Mouse (Mus musculus) megakaryocyte, adult 5-6 weeks (primary cell): Measurements from ENCODE around the gene Nrp1. TPM values are rescaled to one million over a fixed set of nuclear protein-coding genes. Genes with fewer than 3 reads are reported as not detected.

Experiments used
- ATAC-seq: 2 replicates; pipeline ENCODE4 v1.8.0; 2016; ENCODE audit warnings: mild to moderate bottlenecking, inconsistent platforms; ENCODE audit not compliant: poor library complexity, severe bottlenecking
- total RNA-seq, 2 experiments: library from RNA; stranded (forward) in 1 of 2; stranded (reverse) in 1 of 2; fragments of 153-499, 151-499 nt in 1 of 2; fragments of 221-1000, 200-1000 nt in 1 of 2; gene quantifications; 2 replicates each; pipeline versions ENCODE4 v1.2.3 to v1.2.4; 2015 to 2017

Nrp1 gene
- total RNA-seq, 2 experiments from 2014 or later, result 59.8 to 74.3 TPM

GRCm38 (mm10) chr8:128370496-128370895 is 12.1 kb downstream of the Nrp1 start:
- ATAC-seq, result no peak

DNA sequence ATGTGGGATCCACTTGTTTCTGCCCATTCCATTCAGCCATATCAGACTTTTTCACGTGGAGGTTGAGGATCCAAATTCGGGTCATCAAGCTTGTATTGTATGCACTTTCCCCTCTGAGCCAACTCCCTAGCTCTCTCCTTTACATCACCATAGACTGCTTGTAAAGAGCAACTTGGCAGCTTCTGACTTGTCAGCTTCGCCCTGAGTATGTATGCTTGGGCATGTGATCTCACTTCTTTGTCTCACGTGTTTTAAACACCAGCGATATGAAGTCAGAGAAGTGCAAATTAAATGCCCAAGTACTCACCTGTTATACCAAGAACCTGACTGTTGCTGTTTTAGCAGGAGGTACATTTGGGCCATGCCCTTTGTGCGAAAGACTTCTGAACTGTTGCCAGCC is 12.6 kb downstream of the Nrp1 start:
- ATAC-seq, result no peak

DNA sequence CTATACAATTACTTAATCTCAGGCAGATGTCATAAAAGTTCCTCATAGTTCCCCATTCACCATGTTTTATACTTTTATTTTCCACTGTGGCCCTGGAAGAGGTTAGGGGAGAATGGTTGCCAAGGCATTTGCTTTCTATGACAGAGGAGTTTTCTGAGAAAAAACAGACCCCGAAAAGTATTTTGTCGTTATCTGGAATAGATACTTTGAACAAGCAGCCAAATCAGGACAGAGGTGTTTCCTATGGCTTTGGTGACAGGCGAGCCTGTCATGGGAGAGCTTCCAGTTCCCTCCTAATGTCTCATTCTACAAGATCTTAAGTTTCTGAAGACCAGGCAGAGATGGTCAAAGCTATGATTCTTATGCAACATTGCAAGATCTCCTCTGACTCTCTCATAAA is 13.4 kb downstream of the Nrp1 start:
- no peak for ATAC-seq

GRCm38 (mm10) chr8:128372724-128373123 is 14.3 kb downstream of the Nrp1 start:
- no peak for ATAC-seq

DNA sequence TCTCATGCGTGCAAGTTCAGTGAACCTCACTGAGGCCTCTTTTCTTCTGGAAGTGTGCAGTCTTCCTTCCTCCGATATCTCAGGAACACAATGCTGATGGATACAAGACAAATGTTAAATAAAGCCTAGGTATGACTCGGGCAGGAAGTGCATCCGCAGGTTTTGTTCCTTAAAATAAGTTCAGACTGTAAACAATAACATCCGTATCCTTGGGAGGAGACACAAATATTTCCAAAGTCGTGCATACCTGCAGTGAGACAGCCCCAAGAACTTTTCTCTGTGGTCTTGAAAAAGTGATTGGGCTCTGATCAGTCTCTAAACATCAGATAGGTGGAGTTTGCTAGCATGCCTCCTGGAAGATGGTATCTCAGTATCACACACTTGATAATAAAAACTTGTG is 15.0 kb downstream of the Nrp1 start:
- no peak for ATAC-seq

DNA sequence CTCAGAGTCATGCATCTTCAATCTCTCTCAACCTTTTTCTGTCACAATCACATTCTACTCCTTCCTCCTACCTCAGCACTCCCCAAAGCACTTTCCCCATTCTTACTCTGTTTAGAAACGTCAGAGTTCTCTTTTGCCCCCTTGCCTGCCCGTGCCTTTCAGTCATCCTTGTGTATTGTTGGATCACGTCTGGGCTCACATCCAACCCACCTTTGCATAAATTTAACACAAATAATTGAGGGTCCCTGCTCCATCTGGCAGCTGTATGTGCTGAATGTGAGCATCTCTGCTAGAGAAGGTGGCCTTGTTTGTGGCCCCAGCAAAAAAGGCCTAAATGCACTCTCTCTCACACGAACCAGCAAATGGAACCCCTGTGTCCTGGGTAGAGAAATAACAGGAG is 16.9 kb downstream of the Nrp1 start:
- no peak for ATAC-seq

GRCm38 (mm10) chr8:128383176-128383575 is 24.8 kb downstream of the Nrp1 start:
- no peak for ATAC-seq

- ATAC-seq, result no peak
These were observed 26.0 kb downstream of the Nrp1 start for GRCm38 (mm10) chr8:128384366-128384765.

DNA sequence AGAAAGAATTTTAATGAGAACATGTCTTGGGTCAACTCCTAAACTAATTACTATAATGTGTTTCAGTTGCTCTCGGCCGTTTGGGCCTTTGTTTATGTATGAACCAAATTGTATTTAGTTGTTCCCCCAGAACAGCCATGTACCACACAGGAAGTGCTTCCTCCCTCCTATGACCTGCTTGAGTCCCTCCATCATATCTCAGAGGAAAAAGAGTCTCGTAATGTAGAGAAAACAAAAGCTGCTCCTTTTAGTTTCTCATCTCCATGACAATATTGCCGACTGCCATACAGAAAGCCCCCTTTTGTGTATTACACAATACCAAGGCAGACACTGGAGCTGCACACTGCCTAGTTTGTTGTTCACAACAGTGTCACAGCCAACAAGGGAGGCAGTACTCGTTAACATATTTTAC is 26.5 kb downstream of the Nrp1 start:
- no peak for ATAC-seq

GRCm38 (mm10) chr8:128386963-128387621 is 28.7 kb downstream of the Nrp1 start:
- no peak for ATAC-seq

DNA sequence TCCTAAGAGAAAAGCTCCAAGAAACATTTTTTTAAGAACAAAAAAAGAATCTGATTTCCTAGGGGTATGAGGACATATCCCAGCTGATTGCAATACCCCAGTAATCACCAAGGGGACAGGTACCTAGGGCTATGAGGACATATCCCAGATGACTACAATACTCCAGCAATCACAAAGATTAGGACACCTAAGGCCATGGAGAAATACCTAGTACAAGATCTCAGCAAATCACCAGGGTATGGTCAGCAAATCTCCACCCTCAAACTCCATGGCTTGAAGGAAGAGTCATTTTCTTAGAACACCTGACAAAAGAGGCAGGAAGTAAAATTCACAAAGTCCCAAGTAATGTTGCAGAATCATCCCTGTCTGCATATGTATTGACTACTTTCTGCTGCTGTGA is 32.4 kb downstream of the Nrp1 start:
- peak; percentile 58 for ATAC-seq

DNA sequence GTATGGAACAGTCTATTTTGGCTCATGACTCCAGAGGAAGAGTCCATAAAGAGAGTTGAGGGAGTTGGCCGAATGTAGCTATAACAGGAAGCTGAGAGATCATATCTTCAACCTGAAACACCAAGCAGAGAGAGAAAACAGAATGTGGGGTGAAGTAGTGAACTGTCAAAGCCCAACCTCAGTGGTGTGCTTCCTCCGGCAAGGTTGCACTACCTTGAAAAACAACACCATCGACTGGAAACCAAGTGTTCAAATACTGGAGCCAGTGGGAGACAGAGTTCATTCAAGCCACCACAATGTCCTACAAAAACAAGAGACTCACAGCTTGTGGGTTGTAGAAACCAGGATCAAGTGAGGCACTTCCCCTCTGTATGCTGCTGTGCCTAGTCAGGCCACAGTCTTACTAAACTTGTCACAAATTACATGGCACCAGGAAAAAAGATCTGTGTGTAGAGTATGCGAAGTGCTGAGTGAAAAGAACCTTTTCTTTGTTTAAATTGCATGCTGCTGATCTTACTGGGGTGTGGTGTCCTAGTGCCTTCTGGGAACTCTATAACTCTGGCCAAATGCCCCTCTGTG is 32.9 kb downstream of the Nrp1 start:
- ATAC-seq, result peak; percentile 61

GRCm38 (mm10) chr8:128394671-128395193 is 36.3 kb downstream of the Nrp1 start:
- no peak for ATAC-seq

DNA sequence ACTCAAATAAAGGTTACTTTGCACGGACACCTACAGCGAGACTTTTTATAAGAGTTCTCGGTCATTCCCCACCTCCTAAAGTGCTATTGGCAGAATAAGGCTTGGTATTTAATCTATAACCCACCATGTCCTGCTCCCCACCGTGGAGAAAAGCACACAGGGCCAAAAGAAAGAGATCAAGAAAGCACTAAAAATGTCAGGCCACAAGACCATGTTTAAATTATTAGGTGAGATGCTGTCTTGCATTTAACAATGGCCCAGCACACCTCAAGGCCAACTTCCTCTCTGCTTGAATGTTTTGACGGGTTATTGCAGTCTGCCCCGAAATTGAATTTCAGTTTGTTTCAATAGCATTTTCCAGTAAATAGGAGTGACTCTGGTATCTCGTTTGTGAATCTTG is 38.6 kb downstream of the Nrp1 start:
- ATAC-seq, result no peak

DNA sequence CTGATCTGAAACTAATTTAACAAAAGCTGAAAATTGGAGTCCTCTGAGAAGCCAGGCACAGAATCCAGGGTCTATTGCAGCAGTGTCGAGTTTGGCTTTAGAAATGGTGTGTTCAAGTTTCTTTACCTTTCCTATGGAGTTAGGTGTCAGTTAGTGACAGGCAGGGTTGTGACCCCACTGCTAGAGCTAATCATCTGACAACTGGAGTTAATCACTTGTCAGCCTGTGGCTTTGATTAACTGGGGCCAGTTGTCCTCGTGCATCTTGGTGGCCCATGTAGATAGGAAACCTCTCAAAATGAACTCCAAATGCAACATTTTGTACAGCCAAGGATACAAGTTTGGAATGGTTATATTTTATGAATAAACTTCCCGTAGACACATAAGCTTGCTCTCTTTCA is 39.0 kb downstream of the Nrp1 start:
- ATAC-seq, result no peak

DNA sequence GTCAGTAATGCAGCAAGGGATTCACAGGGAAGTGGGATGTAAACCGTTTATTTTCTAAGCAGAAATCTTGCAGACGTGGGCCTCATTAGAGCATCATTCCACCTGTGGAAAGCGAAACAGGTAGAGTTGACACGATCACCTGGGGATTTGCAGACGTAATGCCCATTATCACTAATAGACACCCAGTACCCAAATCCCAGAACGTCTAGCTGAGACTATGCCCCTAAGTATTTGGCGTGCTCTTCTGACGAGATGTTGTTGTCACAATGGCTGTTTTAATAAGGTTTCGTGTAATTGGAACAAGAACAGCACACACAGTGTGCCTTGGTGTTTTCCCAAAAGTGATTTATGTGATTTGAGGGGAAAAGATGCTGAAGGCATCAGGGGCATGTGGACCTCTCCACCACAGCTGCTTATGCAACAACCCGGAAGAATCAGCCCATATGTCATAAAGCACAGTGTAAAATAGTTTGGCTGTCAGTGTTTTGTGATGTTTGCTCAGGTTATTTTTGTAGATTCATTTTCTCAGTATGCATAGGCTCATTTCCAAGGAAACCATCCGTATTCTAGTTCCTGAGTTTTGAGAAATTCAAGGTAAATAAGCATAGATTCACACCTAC is 40.2 kb downstream of the Nrp1 start:
- no peak for ATAC-seq

DNA sequence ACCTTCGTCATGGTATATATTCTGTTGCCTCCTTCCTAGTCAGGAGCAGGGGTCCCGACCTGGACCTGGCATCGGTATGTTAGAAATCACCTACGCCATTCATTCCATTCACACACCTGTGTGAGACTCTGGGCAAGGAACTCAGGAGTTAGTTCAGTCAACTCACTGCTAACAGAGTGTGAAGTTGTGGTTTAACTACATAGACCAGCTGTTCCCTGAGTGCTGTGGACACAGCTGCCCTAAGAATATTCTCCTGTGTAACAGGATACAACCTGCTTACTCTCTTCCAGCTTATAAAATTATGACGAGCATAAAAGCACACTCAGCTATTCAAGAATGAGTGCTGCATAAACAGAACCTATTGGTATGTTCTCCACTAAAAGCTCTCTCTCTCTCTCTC is 41.9 kb downstream of the Nrp1 start:
- ATAC-seq, result no peak

DNA sequence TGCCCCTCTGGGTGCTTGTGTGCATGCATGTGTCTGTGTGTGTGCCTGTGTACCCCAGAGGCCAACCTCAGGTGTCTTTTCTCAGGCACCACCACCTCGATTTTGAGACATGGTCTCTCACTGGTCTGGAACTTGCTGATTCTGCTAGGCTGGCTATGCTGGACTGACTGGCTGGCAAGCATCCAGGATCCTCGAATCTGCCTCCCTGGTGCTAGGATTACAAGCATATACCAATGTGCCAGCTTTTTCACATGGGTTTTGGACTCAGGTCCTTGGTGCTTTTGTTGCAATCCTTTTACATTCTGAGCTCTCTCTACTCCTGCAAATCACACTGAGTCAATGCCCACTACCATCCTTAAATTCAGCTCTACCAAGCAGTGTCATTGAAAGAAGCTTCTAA is 46.5 kb downstream of the Nrp1 start:
- no peak for ATAC-seq

- no peak for ATAC-seq
These were observed 55.0 kb downstream of the Nrp1 start for GRCm38 (mm10) chr8:128413381-128413780.

DNA sequence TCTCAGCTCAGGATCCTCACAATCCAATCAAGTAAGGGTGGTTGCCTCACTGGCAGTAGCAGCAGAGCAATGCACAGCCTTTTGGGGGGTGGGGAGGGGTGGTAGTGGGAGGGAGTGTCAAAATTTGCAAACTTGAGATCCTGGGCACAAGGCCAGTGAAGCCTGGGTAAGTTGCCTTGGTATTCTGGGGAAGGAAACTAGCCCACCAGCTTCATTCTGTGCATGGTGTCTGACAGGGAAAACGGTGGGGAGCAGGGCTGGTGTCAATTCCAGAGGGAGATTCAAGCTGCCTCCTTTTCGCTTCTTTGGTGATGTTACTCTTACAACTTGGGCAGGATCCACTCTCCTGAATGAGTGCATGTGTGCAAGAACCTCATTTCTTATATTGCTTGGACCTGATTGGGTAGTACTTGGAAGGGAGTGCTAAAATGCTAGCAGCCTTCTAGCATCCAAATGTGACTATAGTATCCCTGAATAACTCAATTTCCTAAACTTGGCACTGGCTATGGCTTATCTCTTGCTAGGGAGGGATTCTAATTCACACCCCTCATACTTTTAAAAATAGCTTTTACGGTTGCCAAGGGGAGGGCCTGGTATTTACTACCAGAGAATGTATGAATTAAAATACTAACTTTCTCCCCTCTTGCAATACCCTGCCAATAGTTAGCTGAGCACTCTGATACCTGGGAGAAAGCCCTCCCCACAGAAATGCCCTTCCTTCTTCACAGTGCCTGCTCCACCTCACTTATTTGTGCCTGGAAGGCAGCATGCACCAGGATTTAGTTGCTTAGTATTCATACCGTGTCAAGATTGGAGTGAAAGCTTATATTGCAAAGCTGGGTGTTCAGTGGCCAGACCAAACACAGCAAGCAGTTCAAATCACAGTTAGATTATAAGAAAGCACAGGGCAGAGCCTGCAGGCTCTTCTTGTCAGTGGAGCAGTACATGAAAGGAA is 57.6 kb downstream of the Nrp1 start:
- no peak for ATAC-seq

DNA sequence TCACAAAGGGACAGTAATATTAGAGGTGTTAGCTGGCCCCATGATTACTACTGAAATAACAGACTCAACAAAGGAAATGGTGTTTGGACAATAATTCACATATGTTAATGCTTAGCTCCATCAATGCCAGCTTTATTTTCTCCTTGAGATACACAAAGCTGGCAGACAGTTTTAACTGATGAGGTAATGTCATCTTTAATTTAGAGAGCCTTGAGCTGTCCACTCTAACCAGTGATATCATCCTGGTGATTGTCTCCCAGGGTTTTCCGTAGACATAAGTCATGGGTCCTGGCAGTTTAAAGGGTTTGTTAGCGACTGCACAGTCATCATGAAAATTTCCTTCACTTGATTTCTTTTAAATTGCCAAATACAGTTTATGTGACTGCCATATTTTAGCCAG is 58.5 kb downstream of the Nrp1 start:
- no peak for ATAC-seq
